Mouse (Mus musculus) myocyte (in vitro differentiated cells): Measurements from ENCODE around the gene Mrc1. TPM values are rescaled to one million over a fixed set of nuclear protein-coding genes. Genes with fewer than 3 reads are reported as not detected.

Experiments used
- H3K27me3 ChIP-seq: one replicate; pipeline ENCODE4 v1.6.1; 2011; ENCODE audit not compliant: control insufficient read depth, insufficient read depth, insufficient read length
- H3K36me3 ChIP-seq: one replicate; pipeline ENCODE4 v1.6.1; 2011; ENCODE audit not compliant: control insufficient read depth, insufficient read depth
- H3K4me2 ChIP-seq: one replicate; pipeline ENCODE4 v1.6.1; 2011; ENCODE audit warnings: low read depth, control low read depth
- H3K4me3 ChIP-seq: one replicate; pipeline ENCODE4 v1.5.1; 2011; ENCODE audit warnings: mild to moderate bottlenecking, control low read depth, moderate library complexity
- H3K79me2 ChIP-seq: one replicate; pipeline ENCODE4 v1.6.1; 2011; ENCODE audit not compliant: control insufficient read depth, insufficient read depth
- H3ac ChIP-seq: one replicate; pipeline ENCODE4 v1.6.1; 2011; ENCODE audit not compliant: control insufficient read depth, insufficient read length
- CEBPB ChIP-seq: IDR thresholded peaks from 2 replicates; pipeline ENCODE4 v1.6.1; 2011; ENCODE audit warnings: mild to moderate bottlenecking, moderate library complexity; ENCODE audit not compliant: poor library complexity, insufficient read depth, severe bottlenecking
- E2F4 ChIP-seq: IDR thresholded peaks from one replicate; pipeline ENCODE4 v1.6.1; 2011; ENCODE audit warnings: mild to moderate bottlenecking, control low read depth, moderate library complexity; ENCODE audit not compliant: insufficient read depth
- MAX ChIP-seq: IDR thresholded peaks from one replicate; pipeline ENCODE4 v1.6.1; 2011; ENCODE audit warnings: low read depth, mild to moderate bottlenecking, control low read depth
- MYOD1 ChIP-seq, 3 experiments: IDR thresholded peaks; one replicate each; pipeline ENCODE4 v1.6.1; 2011; ENCODE audit warnings: control low read depth in 2 of 3, low read depth in 2 of 3, mild to moderate bottlenecking in 2 of 3, moderate library complexity in 1 of 3; ENCODE audit not compliant: insufficient read length in 2 of 3, control insufficient read depth in 1 of 3
- MYOG ChIP-seq, 3 experiments: IDR thresholded peaks; one replicate each; pipeline ENCODE4 v1.6.1; 2011; ENCODE audit warnings: control low read depth in 2 of 3, low read depth in 2 of 3, mild to moderate bottlenecking in 2 of 3; ENCODE audit not compliant: insufficient read length in 2 of 3, control insufficient read depth in 1 of 3, insufficient read depth in 1 of 3
- POLR2A ChIP-seq: IDR thresholded peaks from one replicate; pipeline ENCODE4 v1.6.1; 2011; ENCODE audit warnings: low read depth, mild to moderate bottlenecking, control low read depth, moderate library complexity; ENCODE audit not compliant: insufficient read length
- POLR2AphosphoS2 ChIP-seq: IDR thresholded peaks from one replicate; pipeline ENCODE4 v1.6.1; 2011; ENCODE audit warnings: low read depth, control low read depth; ENCODE audit not compliant: insufficient read length
- REST ChIP-seq: IDR thresholded peaks from one replicate; pipeline ENCODE4 v1.6.1; 2011; ENCODE audit warnings: mild to moderate bottlenecking, control low read depth, moderate library complexity; ENCODE audit not compliant: insufficient read depth, insufficient read length
- SRF ChIP-seq: IDR thresholded peaks from one replicate; pipeline ENCODE4 v1.6.1; 2011; ENCODE audit warnings: low read depth; ENCODE audit not compliant: control insufficient read depth, insufficient read length
- TCF12 ChIP-seq: IDR thresholded peaks from one replicate; pipeline ENCODE4 v1.6.1; 2011; ENCODE audit warnings: mild to moderate bottlenecking, control low read depth; ENCODE audit not compliant: poor library complexity, insufficient read depth, severe bottlenecking
- TCF3 ChIP-seq: IDR thresholded peaks from one replicate; pipeline ENCODE4 v1.6.1; 2011; ENCODE audit warnings: low read depth, control low read depth; ENCODE audit not compliant: insufficient read length
- USF1 ChIP-seq: IDR thresholded peaks from one replicate; pipeline ENCODE4 v1.6.1; 2011; ENCODE audit warnings: low read depth, mild to moderate bottlenecking, control low read depth, moderate library complexity
- polyA plus RNA-seq: library from polyadenylated mRNA; unstranded; fragments of >200 nt; fragmentation: generic; extraction: Trizol; gene quantifications from one replicate; pipeline ENCODE4 v1.2.1, GENCODE M21; 2012; ENCODE audit warnings: missing spikeins

The Mrc1 gene
- polyA plus RNA-seq, 1 experiment: 0.04 TPM

GRCm38 (mm10) chr2:14211606-14212005 is 17.6 kb upstream of the Mrc1 start:
- TF ChIP-seq MYOD1 (IDR thresholded peaks at IDR 0.05; ENCODE audit: control insufficient read depth in 1 of 3, insufficient read length in 2 of 3, low read depth in 2 of 3) (no peak), TCF12 (no peak), POLR2AphosphoS2 (no peak), TCF3 (no peak), REST (no peak), MYOG (IDR thresholded peaks at IDR 0.05; ENCODE audit: control insufficient read depth in 1 of 3, insufficient read depth in 1 of 3, insufficient read length in 2 of 3, low read depth in 2 of 3) (no peak), POLR2A (no peak), E2F4 (no peak), CEBPB (no peak), MAX (no peak), USF1 (no peak), SRF (no peak)
- Histone ChIP-seq H3K79me2 (no peaks in the 10 kb centered on the region), H3K4me2 (no peak overlapping the region), H3K27me3 (no peaks in the 10 kb centered on the region), H3K36me3 (no peaks in the 10 kb centered on the region), H3K4me3 (no peak overlapping the region), H3ac (no peak overlapping the region)

- TF ChIP-seq MAX: no peak
- TF ChIP-seq POLR2A: no peak
- TF ChIP-seq USF1: no peak
- no peak for TF ChIP-seq MYOD1 (IDR thresholded peaks at IDR 0.05; ENCODE audit: control insufficient read depth in 1 of 3, insufficient read length in 2 of 3, low read depth in 2 of 3)
- TF ChIP-seq REST: no peak
- no peak for TF ChIP-seq E2F4
- no peak for TF ChIP-seq SRF
- TF ChIP-seq TCF3: no peak
- TF ChIP-seq CEBPB: no peak
- TF ChIP-seq TCF12: no peak
- no peak for TF ChIP-seq MYOG (IDR thresholded peaks at IDR 0.05; ENCODE audit: control insufficient read depth in 1 of 3, insufficient read depth in 1 of 3, insufficient read length in 2 of 3, low read depth in 2 of 3)
- no peak for TF ChIP-seq POLR2AphosphoS2
These were observed 14.4 kb upstream of the Mrc1 start for GRCm38 (mm10) chr2:14214764-14215163.

GRCm38 (mm10) chr2:14216653-14217052 is 12.5 kb upstream of the Mrc1 start:
- Histone ChIP-seq H3K36me3 (no peaks in the 10 kb centered on the region), H3K27me3 (no peaks in the 10 kb centered on the region), H3ac (no peak overlapping the region), H3K79me2 (no peaks in the 10 kb centered on the region), H3K4me2 (no peak overlapping the region), H3K4me3 (no peak overlapping the region)
- TF ChIP-seq CEBPB: no peak
- TF ChIP-seq TCF12: no peak

More at GRCm38 (mm10) chr2:14214764-14215163, 14.4 kb upstream of the Mrc1 start:
- Histone ChIP-seq H3K4me2 (no peak overlapping the region), H3K36me3 (no peaks in the 10 kb centered on the region), H3K27me3 (no peaks in the 10 kb centered on the region), H3K79me2 (no peaks in the 10 kb centered on the region), H3K4me3 (no peak overlapping the region), H3ac (no peak overlapping the region)

- H3K4me2 ChIP-seq: no peak overlapping the region
- no peaks in the 10 kb centered on the region for H3K79me2 ChIP-seq
- no peak overlapping the region for H3ac ChIP-seq
- H3K4me3 ChIP-seq: no peak overlapping the region
- no peaks in the 10 kb centered on the region for H3K36me3 ChIP-seq
- no peaks in the 10 kb centered on the region for H3K27me3 ChIP-seq
- TF ChIP-seq MYOD1 (IDR thresholded peaks at IDR 0.05; ENCODE audit: control insufficient read depth in 1 of 3, insufficient read length in 2 of 3, low read depth in 2 of 3): no peak
- no peak for TF ChIP-seq POLR2A
- no peak for TF ChIP-seq SRF
- no peak for TF ChIP-seq E2F4
- TF ChIP-seq USF1: no peak
- no peak for TF ChIP-seq TCF3
- TF ChIP-seq CEBPB: no peak
- no peak for TF ChIP-seq MYOG (IDR thresholded peaks at IDR 0.05; ENCODE audit: control insufficient read depth in 1 of 3, insufficient read depth in 1 of 3, insufficient read length in 2 of 3, low read depth in 2 of 3)
- no peak for TF ChIP-seq MAX
- TF ChIP-seq POLR2AphosphoS2: no peak
- TF ChIP-seq REST: no peak
- no peak for TF ChIP-seq TCF12
These were observed 11.1 kb upstream of the Mrc1 start for GRCm38 (mm10) chr2:14218126-14218525.

GRCm38 (mm10) chr2:14224387-14224786 is 4.8 kb upstream of the Mrc1 start:
- Histone ChIP-seq H3K27me3 (no peaks in the 10 kb centered on the region), H3ac (no peak overlapping the region), H3K4me3 (no peak overlapping the region), H3K4me2 (no peak overlapping the region), H3K79me2 (no peaks in the 10 kb centered on the region), H3K36me3 (no peaks in the 10 kb centered on the region)
- TF ChIP-seq REST (no peak), MYOG (IDR thresholded peaks at IDR 0.05; ENCODE audit: control insufficient read depth in 1 of 3, insufficient read depth in 1 of 3, insufficient read length in 2 of 3, low read depth in 2 of 3) (no peak), E2F4 (no peak), SRF (no peak), POLR2A (no peak), POLR2AphosphoS2 (no peak), TCF12 (no peak), MYOD1 (IDR thresholded peaks at IDR 0.05; ENCODE audit: control insufficient read depth in 1 of 3, insufficient read length in 2 of 3, low read depth in 2 of 3) (no peak), CEBPB (no peak), TCF3 (no peak), USF1 (no peak)
